Mouse (Mus musculus) forebrain, embryonic 11.5 days (tissue): ENCODE measurements around the gene Zfp90. TPM values are rescaled to one million over a fixed set of nuclear protein-coding genes. Genes with fewer than 3 reads are reported as not detected.

Experiments used
- polyA plus RNA-seq: library from polyadenylated mRNA; unstranded; fragments of >200 nt; fragmentation: Nextera tagmentation; extraction: Ambion mirVana; gene quantifications from 2 replicates; pipeline ENCODE4 v1.2.1, GENCODE M21; 2014

Gene Zfp90
- polyA plus RNA-seq, 1 experiment from 2014 or later = 32.8 TPM

Other genes with a start within 250 kb of the Zfp90 start
- gene Slc7a6, start 246.5 kb upstream of the Zfp90 start, polyA plus RNA-seq = 103 and 106 TPM in 2 replicates
- gene Slc7a6os, start 204.4 kb upstream of the Zfp90 start, polyA plus RNA-seq = 44.1 and 46.8 TPM in 2 replicates
- gene Prmt7, start 204.4 kb upstream of the Zfp90 start, polyA plus RNA-seq = 68.8 and 73.1 TPM in 2 replicates
- 11.1 and 11.8 TPM in 2 replicates for gene Smpd3, start 77.3 kb upstream of the Zfp90 start, polyA plus RNA-seq
- gene 6030452D12Rik, start 85.2 kb downstream of the Zfp90 start, polyA plus RNA-seq = not detected in 2 replicates
- 3.8 and 4.8 TPM in 2 replicates for gene Cdh3, start 95.6 kb downstream of the Zfp90 start, polyA plus RNA-seq
- 3.8 and 5.9 TPM in 2 replicates for gene Gm10073, start 158.1 kb downstream of the Zfp90 start, polyA plus RNA-seq
- 5.1 and 5.7 TPM in 2 replicates for gene Cdh1, start 188.0 kb downstream of the Zfp90 start, polyA plus RNA-seq